Mouse (Mus musculus): ENCODE results near the gene Pitpnm1.

DNA sequence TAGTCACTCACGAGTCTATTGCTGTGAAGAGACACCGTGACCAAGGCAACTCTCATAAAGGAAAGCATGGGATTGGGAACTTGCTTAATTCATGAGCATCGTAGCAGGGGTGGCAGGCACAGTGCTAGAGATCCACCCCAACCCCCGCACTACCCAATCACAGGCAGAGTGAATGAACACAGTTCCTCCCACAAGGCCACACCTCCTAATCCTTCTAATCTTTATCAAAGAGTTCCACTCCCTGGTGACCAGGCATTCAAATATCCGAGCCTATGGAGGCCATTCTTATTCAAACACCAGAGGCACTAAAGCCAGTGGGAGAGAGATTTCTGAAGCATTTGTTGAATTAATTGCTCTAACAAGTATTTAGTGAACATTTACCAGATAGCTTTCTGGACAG lies 46.1 kb downstream of the Pitpnm1 start:
- no peak for TF ChIP-seq CTCF (IDR thresholded peaks at IDR 0.05; ENCODE audit: borderline replicate concordance, insufficient read depth, low read depth, low read length)
- no peak for TF ChIP-seq POLR2A (IDR thresholded peaks at IDR 0.05; ENCODE audit: borderline replicate concordance, insufficient read depth, low read length)
